Mouse (Mus musculus) limb, embryonic 14.5 days (tissue): ENCODE measurements around the gene Tbca. TPM values are rescaled to one million over a fixed set of nuclear protein-coding genes. Genes with fewer than 3 reads are reported as not detected.

Experiments
- ATAC-seq: fragments of 200-750 bp; cut with Nextera tagmentation; 2 replicates; pipeline ENCODE4 v1.8.0; 2017; ENCODE audit warnings: low read depth, moderate number of reproducible peaks, moderate TSS enrichment; ENCODE audit not compliant: low FRiP score
- DNase-seq: peaks from one replicate; pipeline ENCODE4 v3.0.0-alpha.2; 2015; ENCODE audit warnings: low spot score
- H3K27ac ChIP-seq: fragments of 300-500 bp; sonication (generic); replicated peaks from 2 replicates; pipeline ENCODE4 v1.5.1; 2014; ENCODE audit warnings: low read depth, mild to moderate bottlenecking, low read length, moderate library complexity, mixed read lengths
- H3K27me3 ChIP-seq: fragments of 300-500 bp; sonication (generic); 2 replicates; pipeline ENCODE4 v1.6.1; 2014; ENCODE audit warnings: low read length, mixed read lengths; ENCODE audit not compliant: control insufficient read depth, insufficient read depth
- H3K36me3 ChIP-seq: fragments of 300-500 bp; sonication (generic); 2 replicates; pipeline ENCODE4 v1.6.1; 2014; ENCODE audit warnings: mild to moderate bottlenecking, low read length, moderate library complexity, mixed read lengths; ENCODE audit not compliant: control insufficient read depth, insufficient read depth
- H3K4me1 ChIP-seq: fragments of 300-500 bp; sonication (generic); 2 replicates; pipeline ENCODE4 v1.6.1; 2014; ENCODE audit warnings: antibody characterized with exemption, low read length, mixed read lengths; ENCODE audit not compliant: control insufficient read depth, insufficient read depth
- H3K4me2 ChIP-seq: fragments of 300-500 bp; sonication (generic); replicated peaks from 2 replicates; pipeline ENCODE4 v1.6.1; 2014; ENCODE audit warnings: low read depth, mild to moderate bottlenecking, low read length, moderate library complexity; ENCODE audit not compliant: severe bottlenecking
- H3K4me3 ChIP-seq: fragments of 300-500 bp; sonication (generic); replicated peaks from 2 replicates; pipeline ENCODE4 v1.5.1; 2014; ENCODE audit warnings: low read length
- H3K9ac ChIP-seq: fragments of 300-500 bp; sonication (generic); 2 replicates; pipeline ENCODE4 v1.6.1; 2014; ENCODE audit warnings: mild to moderate bottlenecking, low read depth, low read length, moderate library complexity; ENCODE audit not compliant: severe bottlenecking
- H3K9me3 ChIP-seq: fragments of 300-500 bp; sonication (generic); 2 replicates; pipeline ENCODE4 v1.6.1; 2016; ENCODE audit warnings: low read length; ENCODE audit not compliant: control insufficient read depth
- POLR2A ChIP-seq: fragments of 200-500 bp; IDR thresholded peaks from 2 replicates; pipeline ENCODE4 v1.8.0; 2012; ENCODE audit warnings: inconsistent platforms, mild to moderate bottlenecking, moderate library complexity, borderline replicate concordance; ENCODE audit not compliant: insufficient read depth, insufficient read length; ENCODE audit errors: extremely low read depth
- WGBS: fragments of 180-500 bp; shearing (Covaris S2); extraction: QIAGEN DNeasy Blood & Tissue Kit; methylation state at CpG from one replicate; pipeline ENCODE4 v1.1.7; 2014; 5-methylcytosine and 5-hydroxymethylcytosine counted together
- polyA plus RNA-seq, 2 experiments: library from polyadenylated mRNA; depleted of rRNA in 1 of 2; stranded (reverse) in 1 of 2; unstranded in 1 of 2; fragments of >200 nt; fragmentation: Nextera tagmentation in 1 of 2; extraction: Ambion mirVana in 1 of 2; gene quantifications; 2 replicates each; pipeline versions ENCODE4 v1.2.1 to v1.2.3; 2012 to 2014

The Tbca gene
- polyA plus RNA-seq, 2 experiments = 242 to 408 TPM

- Histone ChIP-seq H3K9ac (no peak overlapping the region), H3K27ac (no peak overlapping the region), H3K36me3 (no peaks in the 10 kb centered on the region), H3K9me3 (no peaks in the 10 kb centered on the region), H3K4me2 (no peak overlapping the region), H3K27me3 (peaks cover 94% of the 10 kb centered on the region), H3K4me1 (0 out of 2 replicates have a peak, but pooled peaks cover 9% of the 10 kb centered on the region), H3K4me3 (no peak overlapping the region)
- DNase-seq (no peak), ATAC-seq (no peak)
- WGBS = 1% methylated on average over 21 of the region's 21 CpGs
- no peak for TF ChIP-seq POLR2A
Observed at GRCm38 (mm10) chr13:94870461-94871186, 81.9 kb downstream of the Tbca start.

DNA sequence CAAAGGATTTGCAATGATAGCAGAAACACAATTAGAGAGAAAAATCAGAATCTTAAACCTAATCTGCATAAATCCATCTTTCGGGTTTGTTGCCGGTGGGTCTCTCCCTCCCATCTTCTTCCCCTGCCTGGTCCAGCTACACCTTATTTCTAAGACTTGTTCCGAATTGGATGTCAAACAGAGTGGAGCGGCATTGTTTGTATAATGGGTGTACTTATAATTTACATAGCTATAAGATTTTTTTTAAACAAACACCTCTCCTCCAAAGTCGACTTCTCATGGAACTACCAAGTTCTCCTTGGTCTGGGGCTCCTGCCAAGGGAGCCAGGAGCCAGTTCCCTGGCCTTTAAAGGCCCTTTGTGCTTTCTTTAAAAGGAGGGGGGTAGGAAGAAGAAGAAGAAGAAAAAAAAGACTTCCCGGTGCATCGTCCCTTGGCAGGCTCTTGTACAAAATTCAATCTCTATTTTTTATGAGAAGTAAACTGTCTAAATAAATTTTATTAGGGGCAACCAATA is 83.2 kb downstream of the Tbca start:
- WGBS = 3% methylated on average over 7 of the region's 7 CpGs
- Histone ChIP-seq H3K27me3 (peaks cover 94% of the 10 kb centered on the region), H3K9me3 (no peaks in the 10 kb centered on the region), H3K27ac (no peak overlapping the region), H3K4me1 (0 out of 2 replicates have a peak, but pooled peaks cover 9% of the 10 kb centered on the region), H3K36me3 (no peaks in the 10 kb centered on the region), H3K4me3 (no peak overlapping the region), H3K9ac (no peak overlapping the region), H3K4me2 (no peak overlapping the region)
- no peak for TF ChIP-seq POLR2A
- DNase-seq = no peak
- no peak for ATAC-seq

DNA sequence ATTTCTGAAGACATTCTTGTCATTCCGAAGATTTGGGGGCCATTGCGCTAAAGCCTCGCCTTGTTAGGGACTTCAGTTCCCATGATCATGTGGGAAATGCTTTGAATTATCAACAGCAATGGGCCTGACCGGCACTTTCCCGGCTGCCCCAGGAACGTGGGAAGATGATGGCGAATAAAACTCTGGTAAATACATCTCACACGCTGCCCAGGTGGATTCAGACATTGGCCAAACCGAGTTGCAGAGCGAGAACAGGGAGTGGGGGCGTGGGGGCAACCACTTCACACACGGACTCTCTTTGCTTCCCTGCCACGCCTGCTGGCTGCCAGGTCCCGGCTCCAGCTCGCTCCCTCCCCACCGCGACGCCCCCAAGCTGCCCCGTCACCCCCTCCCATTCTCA is 83.7 kb downstream of the Tbca start:
- Histone ChIP-seq H3K36me3 (no peaks in the 10 kb centered on the region), H3K4me2 (no peak overlapping the region), H3K27ac (no peak overlapping the region), H3K9ac (no peak overlapping the region), H3K27me3 (peaks cover 95% of the 10 kb centered on the region), H3K9me3 (no peaks in the 10 kb centered on the region), H3K4me3 (no peak overlapping the region), H3K4me1 (0 out of 2 replicates have a peak, but pooled peaks cover 9% of the 10 kb centered on the region)
- no peak for ATAC-seq
- DNase-seq = no peak
- under 1% methylated on average over 19 of the region's 19 CpGs for WGBS
- no peak for TF ChIP-seq POLR2A

DNA sequence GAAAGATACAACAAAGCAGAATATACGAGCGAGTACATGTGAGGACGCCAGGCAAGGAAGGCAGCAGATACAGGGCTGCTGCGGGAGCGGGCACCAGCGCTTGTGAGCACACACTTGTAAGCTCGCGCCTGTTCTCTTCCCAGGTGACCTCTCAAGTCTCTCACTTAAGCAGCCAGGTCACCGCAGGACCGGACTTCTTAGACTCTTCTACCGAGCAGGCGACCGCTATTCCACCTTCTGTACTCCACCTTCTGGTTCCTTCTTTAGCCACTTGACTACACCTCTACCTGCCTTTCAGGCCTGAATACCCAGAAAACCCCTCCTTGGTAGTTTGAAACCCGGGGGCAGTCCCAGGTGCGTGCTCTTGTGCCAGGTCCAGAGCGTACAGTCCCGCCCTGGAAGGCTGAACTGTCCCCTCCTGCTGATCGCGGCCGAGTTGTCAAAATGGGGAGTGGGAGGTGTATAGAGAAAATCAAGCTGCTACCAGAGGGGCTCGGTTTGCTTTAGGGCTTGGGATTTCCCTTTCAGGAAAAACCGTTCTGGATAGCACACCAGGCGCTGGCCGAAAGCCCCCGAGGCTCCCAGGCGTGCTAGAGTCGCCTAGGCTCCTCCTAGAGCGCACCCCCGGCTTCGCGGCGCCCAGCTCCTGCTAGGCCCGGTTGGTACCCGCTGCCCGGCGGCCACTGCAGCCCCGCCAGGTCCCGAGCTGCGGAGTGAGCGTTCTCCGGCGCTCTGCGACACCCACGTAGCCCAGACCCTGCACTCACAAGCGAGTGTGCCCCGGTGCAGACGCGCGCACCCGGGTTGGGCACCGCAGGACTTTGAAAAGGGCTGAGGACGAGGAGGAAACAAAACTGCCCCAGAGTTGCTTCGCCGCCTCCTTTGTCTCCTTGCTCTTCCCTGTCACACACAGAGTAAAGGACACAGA is 84.7 kb downstream of the Tbca start:
- 0 out of 2 replicates have a peak overlapping the region, but pooled peaks have one; percentile 14 for H3K4me3 ChIP-seq
- peak; percentile 38; the same call in 1 of the 2 replicates for ATAC-seq

GRCm38 (mm10) chr13:94874039-94874425 is 85.3 kb downstream of the Tbca start:
- no peak overlapping the region for H3K4me2 ChIP-seq
- DNase-seq = no peak
- no peak overlapping the region for H3K4me3 ChIP-seq
- no peak for ATAC-seq
- no peak overlapping the region for H3K9ac ChIP-seq
- TF ChIP-seq POLR2A = no peak
- WGBS = 1% methylated on average over 8 of the region's 8 CpGs
- H3K4me1 ChIP-seq = 0 out of 2 replicates have a peak, but pooled peaks cover 2% of the 10 kb centered on the region
- no peaks in the 10 kb centered on the region for H3K9me3 ChIP-seq
- H3K36me3 ChIP-seq = no peaks in the 10 kb centered on the region
- no peak overlapping the region for H3K27ac ChIP-seq
- H3K27me3 ChIP-seq = peaks cover 90% of the 10 kb centered on the region

More for the DNA sequence above, 84.7 kb downstream of the Tbca start:
- Histone ChIP-seq H3K36me3 (no peaks in the 10 kb centered on the region), H3K4me1 (0 out of 2 replicates have a peak, but pooled peaks cover 8% of the 10 kb centered on the region), H3K27ac (no peak overlapping the region), H3K4me2 (no peak overlapping the region), H3K9ac (no peak overlapping the region), H3K27me3 (peaks cover 95% of the 10 kb centered on the region), H3K9me3 (no peaks in the 10 kb centered on the region)
- TF ChIP-seq POLR2A = no peak
- DNase-seq = no peak
- WGBS = under 1% methylated on average over 45 of the region's 54 CpGs
